Mouse (Mus musculus) cerebellum, adult 2 months (tissue): Measurements from ENCODE around the gene Cdrt4.

Source experiments
- CTCF ChIP-seq: fragments of 200-500 bp; IDR thresholded peaks from 2 replicates; pipeline ENCODE4 v1.5.1; 2011; ENCODE audit warnings: low read depth, mild to moderate bottlenecking, control low read depth, low read length, moderate library complexity, borderline replicate concordance; ENCODE audit not compliant: insufficient read depth
- POLR2A ChIP-seq: fragments of 200-500 bp; IDR thresholded peaks from 2 replicates; pipeline ENCODE4 v1.6.1; 2011; ENCODE audit warnings: low read length, control low read depth, borderline replicate concordance; ENCODE audit not compliant: insufficient read depth

DNA sequence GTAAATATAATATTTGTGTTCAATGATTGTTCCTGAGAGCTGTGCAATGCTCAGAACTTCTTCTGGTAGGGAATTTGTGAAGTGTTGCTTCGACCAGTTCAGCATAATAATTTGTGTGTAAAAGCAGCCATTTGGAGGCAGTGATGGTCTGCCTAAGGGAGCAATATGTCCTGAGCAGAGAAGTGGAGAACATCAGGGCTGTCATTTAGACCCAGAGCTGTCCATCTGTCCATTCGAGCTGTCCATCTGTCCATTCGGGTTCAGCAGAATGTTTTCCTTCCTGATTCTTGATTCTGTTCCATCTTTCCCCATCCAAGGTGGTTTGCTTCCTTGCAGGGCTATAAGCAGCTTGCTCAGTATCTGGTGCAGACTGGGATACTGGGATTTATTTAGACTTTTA is 33.4 kb downstream of the Cdrt4 start:
- TF ChIP-seq CTCF (0 out of 2 replicates have a peak, but pooled peaks have one; percentile 10), POLR2A (no peak)
